Mouse (Mus musculus): ENCODE data around the gene Chaf1a.
A peak's percentile ranks its signal among the peaks of the same experiment; 100 is the strongest.
"Not testable (repeated sequence)": the region's sequence is repeated elsewhere in the genome, so short reads cannot be mapped to it uniquely, and the experiment has no call there.

The Chaf1a gene

DNA sequence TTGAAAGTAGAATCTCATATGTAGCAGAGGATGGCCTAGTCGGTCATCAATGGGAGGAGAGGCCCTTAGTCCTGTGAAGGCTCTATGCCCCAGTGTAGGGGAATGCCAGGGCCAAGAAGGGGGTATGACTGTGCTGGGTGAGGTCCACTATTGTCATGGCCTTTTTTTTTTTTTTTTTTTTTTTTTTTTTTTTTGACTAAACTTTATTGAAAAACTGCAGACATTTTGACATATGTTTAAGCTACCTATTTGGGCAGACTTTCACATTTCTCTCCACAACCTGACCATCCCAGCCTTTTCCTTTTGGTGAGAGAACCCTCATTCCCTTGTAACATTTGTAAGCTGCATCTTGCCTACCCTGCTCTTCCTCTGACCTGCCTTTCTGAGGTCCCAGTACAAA, 52.1 kb downstream of the Chaf1a start:
- DNase-seq (ENCODE audit: low read depth, low spot score) = no peak

DNA sequence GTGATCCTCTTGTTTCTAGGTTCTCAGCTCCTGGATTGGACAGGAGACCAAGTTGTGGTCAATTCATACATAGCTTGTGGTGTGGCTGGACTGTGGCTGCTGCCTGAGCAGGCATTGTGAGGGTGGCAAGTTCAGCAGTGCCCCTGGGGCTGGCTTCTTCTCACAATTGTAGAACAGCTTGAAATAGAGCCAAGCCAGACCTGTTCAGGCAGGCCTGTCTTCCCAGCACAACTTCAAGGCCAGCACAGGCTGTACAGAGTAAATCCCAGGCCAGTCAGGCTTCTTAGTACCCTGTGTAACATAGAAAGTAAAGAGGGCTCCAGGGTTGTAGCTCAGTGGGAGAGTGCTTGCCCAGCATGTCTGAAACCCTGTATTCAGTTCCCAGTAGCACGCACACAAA, 52.6 kb downstream of the Chaf1a start:
- DNase-seq (ENCODE audit: low read depth, low spot score) = peak; percentile 26

DNA sequence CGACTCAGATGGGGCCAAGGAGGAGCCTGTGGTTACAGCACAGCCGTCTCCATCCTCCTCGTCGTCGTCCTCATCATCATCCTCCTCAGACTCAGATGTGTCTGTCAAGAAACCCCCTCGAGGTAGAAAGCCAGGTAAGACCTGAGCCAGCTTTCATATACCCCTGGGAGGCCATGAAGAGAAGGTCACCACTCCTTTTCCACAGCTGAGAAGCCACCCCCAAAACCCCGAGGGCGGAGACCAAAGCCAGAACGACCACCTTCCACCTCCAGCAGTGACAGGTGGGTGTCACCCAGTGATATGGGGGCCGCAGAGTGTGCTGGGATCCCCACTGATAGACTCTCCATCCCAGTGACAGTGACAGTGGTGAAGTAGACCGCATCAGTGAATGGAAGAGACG, 56.6 kb downstream of the Chaf1a start:
- DNase-seq (ENCODE audit: low read depth, low spot score) = no peak

DNA sequence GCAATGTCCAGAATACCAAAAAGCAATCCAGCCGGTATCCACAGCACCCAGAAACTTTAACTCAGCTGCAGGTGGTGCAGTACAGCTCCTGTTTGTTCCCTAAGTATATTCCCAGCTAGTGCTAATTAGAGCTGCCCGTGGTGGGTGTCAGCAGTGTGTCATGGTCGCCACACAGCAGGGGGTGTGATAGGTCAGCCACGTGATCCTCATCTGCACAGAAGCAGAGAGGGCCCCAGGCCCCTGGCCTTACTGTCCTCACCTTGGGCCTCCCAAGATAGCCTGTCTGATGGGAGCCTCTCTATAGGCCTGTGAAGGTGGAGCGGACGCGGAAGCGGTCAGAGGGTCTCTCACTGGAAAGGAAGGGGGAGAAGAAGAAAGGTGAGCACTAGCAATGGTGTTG, 57.9 kb downstream of the Chaf1a start:
- DNase-seq (ENCODE audit: low read depth, low spot score) = no peak

DNA sequence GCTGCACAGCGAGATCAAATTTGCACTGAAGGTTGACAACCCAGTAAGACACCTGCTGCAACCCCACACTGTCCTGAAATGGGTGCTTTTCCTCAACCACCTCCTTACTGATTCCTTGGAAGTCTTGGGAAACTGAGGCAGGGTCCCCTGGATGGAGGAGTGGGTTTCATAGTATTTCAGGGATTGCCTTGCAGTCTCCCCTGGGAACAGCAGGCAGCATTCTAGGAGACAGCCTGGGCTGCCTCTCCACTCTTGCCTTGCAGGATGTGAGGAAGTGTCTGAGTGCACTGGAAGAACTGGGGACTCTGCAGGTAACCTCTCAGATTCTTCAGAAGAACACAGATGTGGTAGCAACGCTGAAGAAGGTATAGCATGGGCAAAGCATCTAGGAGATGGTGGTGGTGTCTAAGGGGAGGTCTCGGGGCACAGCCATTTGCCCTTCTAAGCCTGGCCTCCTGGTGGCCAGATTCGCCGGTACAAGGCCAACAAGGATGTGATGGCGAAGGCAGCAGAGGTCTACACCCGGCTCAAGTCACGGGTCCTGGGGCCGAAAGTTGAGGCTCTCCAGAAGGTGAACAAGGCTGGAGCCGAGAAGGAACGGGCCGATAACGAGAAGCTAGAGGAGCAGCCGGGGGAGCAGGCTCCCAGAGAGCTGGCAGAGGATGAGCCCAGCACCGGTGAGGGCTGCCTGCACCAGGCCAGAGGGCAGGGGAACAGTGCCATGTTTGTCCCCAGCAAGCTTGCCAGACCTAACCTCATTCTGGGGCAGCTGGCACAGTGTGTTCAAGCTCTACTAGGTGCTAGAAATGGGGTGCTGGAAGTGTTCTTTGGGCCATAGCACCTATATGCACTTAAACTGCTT, 58.7 kb downstream of the Chaf1a start:
- DNase-seq (ENCODE audit: low read depth, low spot score) = no peak

DNA sequence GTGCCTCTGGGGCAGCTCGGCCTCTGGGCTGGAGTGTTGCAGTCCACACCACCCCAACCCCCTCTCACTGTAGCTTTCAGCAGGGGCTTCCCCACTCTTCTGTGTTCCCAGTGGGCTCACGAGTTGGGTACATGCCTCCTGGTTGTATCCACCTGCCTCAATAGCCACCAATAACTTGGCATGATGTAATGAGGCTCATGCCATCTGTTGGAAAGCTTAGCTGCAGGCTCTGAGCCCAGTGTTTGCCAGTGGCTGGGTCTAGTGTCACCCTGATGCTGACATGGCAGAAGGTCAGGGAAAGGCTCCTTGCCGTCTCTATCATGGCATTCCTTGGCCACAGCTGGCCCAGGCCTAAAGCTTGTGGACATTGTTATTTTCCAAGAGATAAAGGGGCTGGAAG, 60.6 kb downstream of the Chaf1a start:
- DNase-seq (ENCODE audit: low read depth, low spot score) = no peak

DNA sequence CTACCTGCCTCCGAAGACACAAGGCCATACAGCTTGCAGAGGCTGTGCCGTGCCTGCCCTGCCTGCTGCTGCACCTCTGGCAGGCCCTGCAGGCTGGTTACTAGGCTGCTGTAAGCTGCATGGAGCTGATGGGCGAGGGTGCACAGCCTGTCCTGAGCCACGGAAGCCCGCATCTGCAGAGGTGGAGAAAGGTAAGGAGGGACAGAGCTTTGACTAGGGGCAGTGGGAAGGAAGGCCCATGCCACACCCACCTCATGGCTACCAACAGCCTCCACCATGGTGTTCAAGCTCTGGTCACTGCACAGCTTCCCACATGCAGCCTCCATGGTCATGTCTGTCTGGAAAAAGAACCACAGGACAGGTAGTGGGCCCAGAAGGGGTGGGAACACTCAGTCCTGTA, 61.9 kb downstream of the Chaf1a start:
- no peak for DNase-seq (ENCODE audit: low read depth, low spot score)

DNA sequence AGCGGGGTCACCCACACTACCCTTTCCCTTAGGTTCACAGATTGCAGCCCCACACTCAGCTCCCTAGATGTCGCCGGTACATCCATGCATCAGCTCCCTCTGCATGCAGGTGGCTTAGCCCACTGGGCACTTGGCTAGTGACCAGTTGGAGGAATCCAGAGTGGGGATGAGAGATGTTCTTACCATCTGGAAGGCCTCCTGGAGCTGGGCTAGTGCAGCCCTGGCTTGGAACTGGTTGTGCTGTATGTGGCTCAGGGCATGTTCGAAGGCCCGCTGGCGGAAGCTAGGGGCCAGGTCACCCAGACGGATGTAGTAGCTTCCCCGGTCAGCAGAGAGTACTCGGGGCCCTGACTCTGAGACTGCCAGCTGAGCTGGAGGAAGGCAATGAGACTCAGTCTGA, 62.7 kb downstream of the Chaf1a start:
- no peak for DNase-seq (ENCODE audit: low read depth, low spot score)

DNA sequence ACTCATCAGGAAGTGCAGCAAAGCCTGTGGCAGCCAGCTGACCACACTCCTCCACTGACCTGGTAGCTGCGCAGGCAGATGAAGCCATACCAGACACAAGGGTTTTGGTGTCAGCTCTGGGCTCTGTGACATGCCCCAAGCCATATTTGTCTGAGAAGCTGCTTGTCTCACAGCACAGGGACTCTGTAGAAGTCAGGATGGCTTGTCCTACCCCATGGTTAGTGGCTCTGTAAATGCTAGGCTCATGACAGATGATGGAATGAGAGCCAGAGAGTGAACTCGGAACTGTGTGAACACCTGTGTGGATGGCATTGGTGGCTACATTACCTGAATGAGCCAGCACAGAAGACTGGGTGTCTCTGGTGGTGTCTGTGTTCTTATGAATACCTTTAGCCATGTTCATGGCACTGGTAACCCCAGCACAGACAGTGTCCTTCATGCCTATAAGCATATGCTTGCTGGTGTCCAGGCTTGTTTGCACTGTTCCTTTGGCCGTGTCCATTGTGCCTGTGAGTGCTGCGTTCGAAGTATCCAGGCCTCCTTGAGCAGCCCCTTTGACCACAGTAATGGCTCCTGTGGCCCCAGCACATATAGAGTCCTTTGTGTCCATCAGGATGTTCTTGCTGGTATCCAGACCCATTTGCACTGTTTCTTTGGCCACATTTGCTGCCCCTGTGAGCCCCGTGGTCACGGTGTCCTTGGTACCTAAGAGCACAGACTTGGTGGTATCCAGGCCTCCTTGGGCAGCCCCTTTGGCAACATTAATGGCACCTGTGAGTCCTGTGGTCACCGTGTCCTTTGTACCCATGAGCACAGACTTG, 63.4 kb downstream of the Chaf1a start:
- DNase-seq (ENCODE audit: low read depth, low spot score) = no peak

DNA sequence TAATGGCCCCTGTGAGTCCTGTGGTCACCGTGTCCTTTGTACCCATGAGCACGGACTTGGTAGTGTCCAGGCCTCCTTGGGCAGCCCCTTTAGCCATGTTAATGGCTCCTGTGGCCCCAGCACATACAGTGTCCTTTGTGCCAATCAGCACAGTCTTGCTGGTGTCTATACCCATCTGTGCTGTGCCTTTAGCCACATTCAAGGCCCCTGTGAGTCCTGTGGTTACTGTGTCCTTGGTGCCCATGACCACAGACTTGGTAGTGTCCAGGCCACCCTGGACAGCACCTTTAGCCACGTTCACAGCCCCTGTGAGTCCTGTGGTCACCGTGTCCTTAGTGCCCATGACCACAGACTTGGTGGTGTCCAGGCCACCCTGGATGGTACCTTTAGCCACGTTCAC, 64.6 kb downstream of the Chaf1a start:
- DNase-seq (ENCODE audit: low read depth, low spot score) = not testable (repeated sequence)

DNA sequence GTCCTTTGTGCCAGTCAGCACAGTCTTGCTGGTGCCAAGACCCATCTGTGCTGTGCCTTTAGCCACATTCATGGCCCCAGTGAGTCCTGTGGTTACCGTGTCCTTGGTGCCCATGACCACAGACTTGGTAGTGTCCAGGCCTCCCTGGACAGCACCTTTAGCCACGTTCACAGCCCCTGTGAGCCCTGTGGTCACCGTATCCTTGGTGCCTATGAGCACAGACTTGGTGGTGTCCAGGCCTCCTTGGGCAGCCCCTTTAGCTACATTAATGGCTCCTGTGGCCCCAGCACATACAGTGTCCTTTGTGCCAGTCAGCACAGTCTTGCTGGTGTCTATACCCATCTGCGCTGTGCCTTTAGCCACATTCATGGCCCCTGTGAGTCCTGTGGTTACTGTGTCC, 66.2 kb downstream of the Chaf1a start:
- DNase-seq (ENCODE audit: low read depth, low spot score) = not testable (repeated sequence)

DNA sequence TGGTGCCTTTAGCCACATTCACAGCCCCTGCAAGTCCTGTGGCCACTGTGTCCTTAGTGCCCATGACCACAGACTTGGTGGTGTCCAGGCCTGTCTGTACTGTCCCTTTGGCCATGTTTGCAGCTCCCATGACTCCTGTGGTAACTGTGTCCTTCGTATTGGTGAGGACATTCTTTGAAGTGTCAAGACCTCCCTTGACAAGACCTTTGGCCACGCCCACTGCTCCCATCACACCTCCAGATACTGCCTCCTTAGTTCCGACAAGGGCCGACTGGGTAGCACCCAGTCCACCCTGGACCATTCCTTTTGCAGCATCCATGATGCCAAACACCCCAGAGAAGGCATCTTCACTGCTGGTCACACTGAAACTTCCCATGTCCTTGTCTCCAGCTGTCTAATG, 66.7 kb downstream of the Chaf1a start:
- DNase-seq (ENCODE audit: low read depth, low spot score) = no peak

DNA sequence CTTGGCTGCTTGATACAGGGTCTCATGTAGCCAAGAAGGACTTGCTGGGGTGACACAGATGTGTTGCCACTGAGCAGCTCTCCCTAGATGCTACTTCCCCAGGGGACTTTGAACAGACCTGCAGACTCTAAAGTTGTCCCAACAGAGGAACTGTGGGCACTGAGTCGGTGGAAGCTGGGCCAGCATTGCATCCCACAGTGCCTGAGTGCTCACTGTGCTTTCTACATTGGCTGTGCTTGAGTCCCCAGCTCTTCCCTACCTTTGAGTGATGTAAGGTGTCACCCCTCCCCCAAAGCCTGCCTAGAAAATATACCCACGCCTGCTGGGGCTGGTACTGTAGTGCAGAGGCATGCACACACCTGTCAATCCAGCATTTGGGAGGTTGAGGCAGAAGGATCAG, 67.5 kb downstream of the Chaf1a start:
- peak; percentile 24 for DNase-seq (ENCODE audit: low read depth, low spot score)

DNA sequence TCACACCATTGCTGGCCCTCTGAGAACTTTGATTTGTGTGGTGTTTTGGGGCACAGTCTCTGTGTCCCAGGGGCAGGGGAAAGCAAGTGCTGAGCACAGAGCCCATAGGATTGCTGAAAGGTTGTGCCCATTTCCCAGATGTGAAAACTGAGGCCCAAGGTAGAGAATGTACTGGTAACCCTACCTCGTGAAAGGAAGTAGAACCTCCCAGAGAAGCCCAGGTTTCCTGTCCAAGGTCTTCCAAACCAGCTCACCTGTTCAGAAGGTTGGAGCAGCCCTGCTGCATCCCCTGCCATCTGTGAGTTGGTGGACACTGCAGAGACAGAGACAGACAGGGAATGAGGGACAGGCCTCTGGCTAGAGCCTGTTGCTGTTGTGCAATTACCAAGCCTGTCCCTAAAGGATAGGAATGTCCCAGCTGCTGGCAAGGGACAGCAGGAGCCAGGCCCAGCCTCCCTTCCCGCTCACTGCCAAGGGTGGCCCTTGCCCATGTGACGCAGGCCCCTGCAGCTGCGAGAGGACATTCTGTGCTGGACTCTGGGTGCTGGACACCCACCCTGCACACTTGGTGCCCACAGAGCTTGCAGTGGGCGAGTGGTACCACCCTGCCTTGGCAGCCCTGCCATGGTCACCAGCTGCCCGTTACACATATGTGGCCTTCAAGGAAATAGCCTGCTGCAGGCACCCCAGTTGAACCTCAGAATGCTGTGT, 68.2 kb downstream of the Chaf1a start:
- peak; percentile 84 for DNase-seq (ENCODE audit: low read depth, low spot score)

DNA sequence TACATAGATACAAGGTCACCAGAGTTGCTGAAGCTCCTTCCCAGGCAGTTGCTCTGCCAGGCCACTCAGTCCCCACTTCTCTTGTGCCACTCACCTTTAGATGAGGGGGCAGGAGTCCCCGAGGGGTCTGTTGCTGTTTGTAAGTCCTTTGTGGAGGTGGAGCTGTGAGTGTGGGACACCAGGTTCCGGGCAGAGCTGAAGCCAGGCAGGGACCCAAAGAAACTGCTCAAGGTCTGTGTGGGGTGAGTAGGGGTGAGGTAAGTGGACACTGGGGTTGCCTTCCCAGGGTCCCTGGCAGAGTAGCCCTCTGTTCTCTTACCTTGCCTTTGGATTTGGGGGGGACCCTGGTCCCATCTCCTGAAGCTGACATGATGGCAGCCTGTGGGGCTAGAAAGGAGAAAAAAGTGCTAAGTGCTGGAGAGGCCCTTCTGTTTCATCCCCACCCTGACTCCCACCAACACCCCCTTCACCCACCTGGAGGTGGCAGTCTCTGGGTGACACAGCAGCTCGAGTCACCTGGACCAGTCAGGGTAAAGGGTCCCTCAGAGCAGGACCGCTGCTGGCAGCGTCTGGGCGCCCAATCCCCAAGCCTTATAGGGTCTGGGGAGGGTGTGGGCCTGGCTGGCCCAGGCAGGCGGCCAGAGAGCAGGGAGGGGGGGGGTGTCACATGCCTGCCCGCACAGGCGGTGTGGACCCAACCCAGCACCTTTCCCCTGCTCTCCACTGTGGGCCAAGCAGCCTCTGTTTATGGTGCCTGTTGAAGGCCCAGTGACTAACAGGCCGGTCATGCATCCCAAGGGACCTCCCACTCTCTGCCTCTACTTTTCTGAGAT, 69.2 kb downstream of the Chaf1a start, which contains the start of gene Plin4:
Gene Plin4, minus strand, starts transcription at position 585 of the 833 bp plus-strand sequence.
- DNase-seq (ENCODE audit: low read depth, low spot score) = peak; percentile 45

DNA sequence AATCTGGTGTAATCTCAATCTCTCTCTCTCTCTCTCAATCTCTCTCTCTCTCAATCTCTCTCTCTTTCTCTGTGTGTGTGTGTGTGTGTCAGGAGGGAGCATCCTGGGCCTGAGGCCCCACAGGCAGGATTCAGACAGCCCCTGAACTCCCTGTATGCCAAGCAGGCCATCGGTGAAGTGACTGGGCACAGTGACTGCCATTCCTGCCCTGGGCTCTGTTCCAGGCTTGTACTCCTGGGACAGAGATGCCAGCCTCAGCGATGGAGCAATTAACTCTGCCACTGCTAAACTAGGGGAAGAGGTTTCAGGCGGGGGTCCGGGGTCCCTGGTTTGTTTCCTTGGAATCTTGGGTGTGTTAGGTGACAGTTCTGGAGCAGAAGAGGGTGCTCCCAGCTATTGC, 70.3 kb downstream of the Chaf1a start:
- DNase-seq (ENCODE audit: low read depth, low spot score) = no peak

DNA sequence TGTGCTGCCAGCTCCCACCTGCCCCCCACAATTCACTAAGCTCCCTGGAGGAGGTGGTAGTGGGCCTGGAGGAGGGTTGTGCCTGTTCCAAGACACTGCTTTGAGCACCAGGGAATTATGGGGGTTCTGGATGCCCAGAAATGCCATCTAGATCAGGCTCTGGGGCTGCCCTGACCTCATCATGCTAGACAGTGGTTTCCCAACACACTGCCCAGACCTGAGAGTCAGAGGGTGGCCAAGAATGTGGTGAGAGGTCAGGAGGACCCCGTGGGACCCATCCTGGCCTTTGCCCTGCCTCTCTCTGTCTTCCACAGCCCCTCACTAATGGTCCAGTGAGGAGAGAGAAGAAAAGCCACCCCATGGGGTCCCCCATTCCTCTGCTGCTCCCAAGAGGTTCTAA, 70.8 kb downstream of the Chaf1a start:
- no peak for DNase-seq (ENCODE audit: low read depth, low spot score)

DNA sequence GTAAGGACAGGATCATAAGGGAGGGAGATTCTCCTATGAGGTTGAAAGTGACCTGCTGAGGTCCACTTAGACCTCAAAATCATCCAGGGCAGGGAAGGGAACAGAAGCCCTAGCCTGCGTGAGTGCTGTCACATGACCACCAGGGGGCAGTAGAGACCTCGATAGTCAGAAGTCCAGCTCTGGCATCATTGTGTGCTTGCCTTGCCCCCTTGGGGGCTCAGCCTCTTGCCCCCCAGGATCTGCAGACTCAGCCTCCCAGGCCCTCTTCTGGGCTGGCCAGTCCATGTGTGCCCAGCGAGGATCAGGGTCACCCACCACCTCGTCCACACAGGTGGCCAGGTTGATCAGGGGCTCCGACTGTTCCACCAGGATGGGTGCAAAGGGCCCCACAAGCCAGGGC, 71.6 kb downstream of the Chaf1a start:
- peak; percentile 87 for DNase-seq (ENCODE audit: low read depth, low spot score)

DNA sequence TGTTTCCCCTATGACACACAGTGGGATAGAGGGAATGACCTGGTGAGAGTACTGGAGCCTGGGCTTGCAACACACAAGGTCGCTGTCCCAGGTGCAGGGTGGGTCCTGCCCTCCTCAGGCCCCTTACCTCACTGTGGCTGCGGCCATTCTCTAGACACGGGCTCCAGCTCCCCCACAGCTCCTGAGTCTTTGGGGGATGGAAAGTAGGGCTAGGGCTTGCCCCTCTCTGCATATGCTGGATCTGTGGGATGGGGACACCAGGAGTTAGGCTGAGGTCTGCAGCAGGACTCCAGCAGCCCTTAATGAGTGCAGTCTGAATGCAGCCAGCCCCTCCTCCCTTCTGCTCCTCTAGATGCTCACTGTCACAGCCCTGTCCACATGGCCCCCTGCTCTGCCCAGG, 72.5 kb downstream of the Chaf1a start:
- no peak for DNase-seq (ENCODE audit: low read depth, low spot score)

DNA sequence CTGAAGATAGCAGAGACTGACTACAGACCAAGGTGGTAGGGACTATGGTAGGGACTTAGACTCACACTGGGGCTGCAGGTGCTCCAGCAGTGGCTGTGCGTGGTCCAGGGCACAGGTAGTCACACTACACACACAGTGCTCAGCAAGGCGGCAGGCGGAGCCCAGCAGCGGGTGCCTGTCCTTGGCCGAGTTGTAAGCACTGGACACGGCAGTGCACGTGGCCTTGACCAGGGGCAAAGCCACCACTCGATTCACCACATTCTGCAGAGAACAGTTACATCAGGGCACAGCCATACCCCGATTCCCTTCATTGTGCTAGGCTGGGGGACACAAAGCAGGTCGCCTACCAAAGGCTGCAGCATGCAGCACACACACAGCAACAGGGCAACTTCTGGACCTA, 76.0 kb downstream of the Chaf1a start:
- no peak for DNase-seq (ENCODE audit: low read depth, low spot score)

DNA sequence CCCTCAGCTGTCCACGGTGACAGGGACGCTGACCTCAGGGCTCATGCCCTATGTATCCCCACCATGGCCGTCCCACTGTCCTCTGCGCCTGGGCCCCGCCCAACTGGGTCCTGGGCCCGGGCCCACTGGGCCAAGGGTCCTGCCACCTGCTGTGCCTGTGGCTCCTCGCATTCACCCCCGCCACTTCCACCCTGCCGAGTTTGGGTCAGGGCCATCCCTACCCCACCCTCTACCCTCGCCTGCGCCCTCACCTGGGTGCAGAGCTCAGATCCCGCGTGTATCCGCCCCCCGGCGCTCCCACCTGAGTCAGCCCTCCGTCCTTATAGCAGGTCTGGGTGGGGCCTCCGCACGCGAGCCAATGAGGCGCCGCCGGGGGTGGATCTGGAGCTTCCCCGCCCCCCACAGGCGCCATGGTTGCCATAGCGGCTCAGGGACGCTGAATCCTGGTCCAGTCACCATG, 77.0 kb downstream of the Chaf1a start, which contains the start of gene Plin5:
Gene Plin5, minus strand, starts transcription at position 346 of the 460 bp plus-strand sequence.
- DNase-seq (ENCODE audit: low read depth, low spot score) = peak; percentile 52

All from brain, adult 2 months (tissue).